Mouse (Mus musculus): ENCODE results near the gene Smc2. TPM values are rescaled to one million over a fixed set of nuclear protein-coding genes. Genes with fewer than 3 reads are reported as not detected.
"Not testable (repeated sequence)": the region's sequence is repeated elsewhere in the genome, so short reads cannot be mapped to it uniquely, and the experiment has no call there.

The Smc2 gene
- polyA plus RNA-seq, 1 experiment from 2014 or later: 48.6 TPM

GRCm38 (mm10) chr4:52487486-52487885 is 48.4 kb downstream of the Smc2 start:
- no peak for DNase-seq (ENCODE audit: low spot score)
- WGBS: 89% methylated on average over 4 of the region's 4 CpGs

GRCm38 (mm10) chr4:52497144-52497543 is 58.1 kb downstream of the Smc2 start, which contains the start of gene Vma21-ps:
Gene Vma21-ps (minus strand): TSS chr4:52497244.
- not testable (repeated sequence) for H3K9me3 ChIP-seq (ENCODE audit: control insufficient read depth, low read length); H3K4me1 ChIP-seq (replicated peaks; ENCODE audit: control insufficient read depth, insufficient read depth, low read length); ATAC-seq (ENCODE audit: low FRiP score); DNase-seq (ENCODE audit: low spot score); H3K27ac ChIP-seq; H3K4me2 ChIP-seq (replicated peaks); H3K9ac ChIP-seq; H3K27me3 ChIP-seq (ENCODE audit: control insufficient read depth, insufficient read depth, low read length); H3K4me3 ChIP-seq (replicated peaks; ENCODE audit: low read length); H3K36me3 ChIP-seq (replicated peaks; ENCODE audit: control insufficient read depth, insufficient read depth)
- WGBS: 98% methylated on average over 10 of the region's 10 CpGs

More at GRCm38 (mm10) chr4:52487486-52487885, 48.4 kb downstream of the Smc2 start:
- H3K9me3 ChIP-seq (ENCODE audit: control insufficient read depth, low read length): no peaks in the 10 kb centered on the region
- no peak for ATAC-seq (ENCODE audit: low FRiP score)
- 0 out of 2 replicates have a peak, but pooled peaks cover 4% of the 10 kb centered on the region for H3K36me3 ChIP-seq (replicated peaks; ENCODE audit: control insufficient read depth, insufficient read depth)
- no peaks in the 10 kb centered on the region for H3K27me3 ChIP-seq (ENCODE audit: control insufficient read depth, insufficient read depth, low read length)
- no peak overlapping the region for H3K27ac ChIP-seq
- H3K4me1 ChIP-seq (replicated peaks; ENCODE audit: control insufficient read depth, insufficient read depth, low read length): no peaks in the 10 kb centered on the region
- H3K4me3 ChIP-seq (replicated peaks; ENCODE audit: low read length): no peak overlapping the region
- no peak overlapping the region for H3K9ac ChIP-seq
- H3K4me2 ChIP-seq (replicated peaks): no peak overlapping the region

- Histone ChIP-seq H3K4me2 (replicated peaks) (no peak overlapping the region), H3K27me3 (ENCODE audit: control insufficient read depth, insufficient read depth, low read length) (no peaks in the 10 kb centered on the region), H3K9ac (no peak overlapping the region), H3K4me3 (replicated peaks; ENCODE audit: low read length) (no peak overlapping the region), H3K36me3 (replicated peaks; ENCODE audit: control insufficient read depth, insufficient read depth) (no peaks in the 10 kb centered on the region), H3K4me1 (replicated peaks; ENCODE audit: control insufficient read depth, insufficient read depth, low read length) (no peaks in the 10 kb centered on the region), H3K27ac (no peak overlapping the region), H3K9me3 (ENCODE audit: control insufficient read depth, low read length) (no peaks in the 10 kb centered on the region)
- WGBS: 13% methylated on average over 4 of the region's 4 CpGs
- no peak for ATAC-seq (ENCODE audit: low FRiP score)
- no peak for DNase-seq (ENCODE audit: low spot score)
Observed at GRCm38 (mm10) chr4:52517580-52517979, 78.5 kb downstream of the Smc2 start.

GRCm38 (mm10) chr4:52519301-52519700 is 80.3 kb downstream of the Smc2 start:
- ATAC-seq (ENCODE audit: low FRiP score): no peak
- Histone ChIP-seq H3K27ac (no peak overlapping the region), H3K9me3 (ENCODE audit: control insufficient read depth, low read length) (no peaks in the 10 kb centered on the region), H3K9ac (no peak overlapping the region), H3K4me3 (replicated peaks; ENCODE audit: low read length) (no peak overlapping the region), H3K27me3 (ENCODE audit: control insufficient read depth, insufficient read depth, low read length) (no peaks in the 10 kb centered on the region), H3K4me2 (replicated peaks) (no peak overlapping the region), H3K36me3 (replicated peaks; ENCODE audit: control insufficient read depth, insufficient read depth) (no peaks in the 10 kb centered on the region), H3K4me1 (replicated peaks; ENCODE audit: control insufficient read depth, insufficient read depth, low read length) (no peaks in the 10 kb centered on the region)
- 97% methylated on average over 5 of the region's 5 CpGs for WGBS
- no peak for DNase-seq (ENCODE audit: low spot score)

GRCm38 (mm10) chr4:52526464-52526863 is 87.4 kb downstream of the Smc2 start:
- no peak for DNase-seq (ENCODE audit: low spot score)
- no peak for ATAC-seq (ENCODE audit: low FRiP score)
- Histone ChIP-seq H3K4me3 (replicated peaks; ENCODE audit: low read length) (no peak overlapping the region), H3K9ac (no peak overlapping the region), H3K9me3 (ENCODE audit: control insufficient read depth, low read length) (no peaks in the 10 kb centered on the region), H3K27ac (no peak overlapping the region), H3K4me2 (replicated peaks) (no peak overlapping the region), H3K36me3 (replicated peaks; ENCODE audit: control insufficient read depth, insufficient read depth) (no peaks in the 10 kb centered on the region), H3K27me3 (ENCODE audit: control insufficient read depth, insufficient read depth, low read length) (no peaks in the 10 kb centered on the region), H3K4me1 (replicated peaks; ENCODE audit: control insufficient read depth, insufficient read depth, low read length) (no peaks in the 10 kb centered on the region)
- WGBS: 69% methylated on average over 5 of the region's 5 CpGs

GRCm38 (mm10) chr4:52530636-52531035 is 91.6 kb downstream of the Smc2 start:
- no peak overlapping the region for H3K4me3 ChIP-seq (replicated peaks; ENCODE audit: low read length)
- no peak overlapping the region for H3K4me2 ChIP-seq (replicated peaks)
- DNase-seq (ENCODE audit: low spot score): no peak
- H3K9me3 ChIP-seq (ENCODE audit: control insufficient read depth, low read length): no peaks in the 10 kb centered on the region
- H3K36me3 ChIP-seq (replicated peaks; ENCODE audit: control insufficient read depth, insufficient read depth): no peaks in the 10 kb centered on the region
- no peak overlapping the region for H3K27ac ChIP-seq
- H3K27me3 ChIP-seq (ENCODE audit: control insufficient read depth, insufficient read depth, low read length): no peaks in the 10 kb centered on the region
- no peaks in the 10 kb centered on the region for H3K4me1 ChIP-seq (replicated peaks; ENCODE audit: control insufficient read depth, insufficient read depth, low read length)
- 76% methylated on average over 2 of the region's 2 CpGs for WGBS
- H3K9ac ChIP-seq: no peak overlapping the region
- no peak for ATAC-seq (ENCODE audit: low FRiP score)

Other genes starting within 250 kb of the Smc2 start
- gene Vma21-ps, start 58.0 kb downstream of the Smc2 start, polyA plus RNA-seq (2014; fragmentation: Nextera tagmentation; extraction: Ambion mirVana): not detected in 2 replicates
- not detected in 2 replicates for gene Toporsl, start 157.0 kb downstream of the Smc2 start, polyA plus RNA-seq (2014; fragmentation: Nextera tagmentation; extraction: Ambion mirVana)